Mouse (Mus musculus) liver, embryonic 14.5 days (tissue): ENCODE data around the gene Cmip.

Source experiments
- CTCF ChIP-seq: IDR thresholded peaks from 2 replicates; pipeline ENCODE4 v1.5.1; 2016; ENCODE audit warnings: antibody characterized with exemption, low read depth, control low read depth
- EP300 ChIP-seq: IDR thresholded peaks from 2 replicates; pipeline ENCODE4 v1.6.1; 2016; ENCODE audit warnings: antibody characterized with exemption, low read depth

DNA sequence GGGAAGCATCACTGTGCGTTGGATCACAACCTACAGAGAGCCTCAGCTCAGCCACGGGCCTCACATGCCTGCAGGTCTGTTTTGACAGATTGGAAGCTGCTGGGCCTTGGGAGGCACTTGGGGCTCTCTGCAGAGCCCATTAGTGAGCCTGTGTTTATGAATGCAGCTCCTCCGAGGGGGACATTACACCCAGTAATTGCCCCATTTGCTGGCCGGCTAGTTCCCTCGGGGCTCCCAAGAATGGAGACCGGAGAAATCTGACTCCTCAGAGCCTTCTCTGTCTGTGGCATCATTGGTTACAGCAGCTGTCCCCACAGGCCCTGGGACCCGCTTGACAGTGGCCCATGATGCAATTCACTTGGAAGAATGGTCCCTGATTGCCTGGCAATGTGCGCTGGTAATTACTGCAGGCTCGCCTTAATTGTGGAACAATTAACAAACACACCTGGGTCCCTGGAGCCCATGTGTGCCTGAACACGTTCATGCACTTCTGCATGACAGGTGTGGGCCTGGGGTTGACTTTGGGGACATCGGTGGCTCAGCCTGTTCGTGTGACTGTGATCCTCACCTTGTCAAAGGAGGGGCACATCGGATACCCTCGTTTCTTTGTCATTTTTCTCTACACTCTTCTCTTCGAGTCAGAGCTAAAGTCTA lies 189.6 kb downstream of the Cmip start:
- no peak for TF ChIP-seq CTCF
- no peak for TF ChIP-seq EP300
